Mouse (Mus musculus): ENCODE data around the gene Terb1. TPM values are rescaled to one million over a fixed set of nuclear protein-coding genes. Genes with fewer than 3 reads are reported as not detected.

Gene Terb1
- polyA plus RNA-seq, 1 experiment from 2014 or later, result 0.21 TPM

- 84% methylated on average over 7 of the region's 7 CpGs for WGBS
- Histone ChIP-seq H3K27ac (ENCODE audit: low read length) (no peak overlapping the region), H3K4me2 (ENCODE audit: low read depth, low read length) (no peak overlapping the region), H3K36me3 (ENCODE audit: control insufficient read depth, insufficient read depth, low read length) (peaks cover 22% of the 10 kb centered on the region), H3K9ac (ENCODE audit: low read depth, low read length) (no peak overlapping the region), H3K27me3 (replicated peaks; ENCODE audit: control insufficient read depth, insufficient read depth, low read length) (no peaks in the 10 kb centered on the region), H3K9me3 (ENCODE audit: control insufficient read depth, low read length) (no peaks in the 10 kb centered on the region), H3K4me3 (ENCODE audit: low read length) (no peak overlapping the region), H3K4me1 (ENCODE audit: control insufficient read depth, insufficient read depth, low read length) (no peaks in the 10 kb centered on the region; the same call in 1 of the 2 replicates)
- no peak for ATAC-seq
These were observed 79.5 kb downstream of the Terb1 start for GRCm38 (mm10) chr8:104430230-104430629.

DNA sequence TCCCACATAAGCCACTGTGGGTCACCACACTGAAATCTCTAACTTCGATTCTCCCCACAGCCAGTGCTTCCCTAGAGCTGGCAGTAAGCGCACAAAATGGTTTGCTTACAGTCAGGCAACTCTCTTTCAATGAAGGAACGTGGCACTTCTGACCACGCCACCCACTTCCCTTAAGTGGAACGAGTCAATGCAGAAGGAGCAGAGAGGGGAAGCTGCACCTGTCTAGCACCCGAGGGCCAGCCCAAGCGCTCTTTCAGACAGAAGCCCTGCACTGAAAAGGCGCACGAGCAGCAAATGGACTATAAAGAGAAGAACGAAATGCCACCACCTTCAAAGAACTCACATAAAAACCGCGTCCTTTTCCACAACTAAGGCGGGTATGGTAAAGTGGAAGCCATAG lies 82.0 kb downstream of the Terb1 start:
- 95% methylated on average over 13 of the region's 13 CpGs for WGBS
- no peak overlapping the region for H3K4me2 ChIP-seq (ENCODE audit: low read depth, low read length)
- peaks cover 20% of the 10 kb centered on the region for H3K36me3 ChIP-seq (ENCODE audit: control insufficient read depth, insufficient read depth, low read length)
- H3K27me3 ChIP-seq (replicated peaks; ENCODE audit: control insufficient read depth, insufficient read depth, low read length), result no peaks in the 10 kb centered on the region
- ATAC-seq, result no peak
- H3K9me3 ChIP-seq (ENCODE audit: control insufficient read depth, low read length), result no peaks in the 10 kb centered on the region
- no peak overlapping the region for H3K9ac ChIP-seq (ENCODE audit: low read depth, low read length)
- no peak overlapping the region for H3K27ac ChIP-seq (ENCODE audit: low read length)
- H3K4me1 ChIP-seq (ENCODE audit: control insufficient read depth, insufficient read depth, low read length), result no peaks in the 10 kb centered on the region
- no peak overlapping the region for H3K4me3 ChIP-seq (ENCODE audit: low read length)

- ATAC-seq, result no peak
- Histone ChIP-seq H3K9me3 (ENCODE audit: control insufficient read depth, low read length) (no peaks in the 10 kb centered on the region), H3K4me2 (ENCODE audit: low read depth, low read length) (no peak overlapping the region), H3K4me3 (ENCODE audit: low read length) (no peak overlapping the region), H3K27ac (ENCODE audit: low read length) (no peak overlapping the region), H3K36me3 (ENCODE audit: control insufficient read depth, insufficient read depth, low read length) (peaks cover 25% of the 10 kb centered on the region), H3K4me1 (ENCODE audit: control insufficient read depth, insufficient read depth, low read length) (no peaks in the 10 kb centered on the region), H3K27me3 (replicated peaks; ENCODE audit: control insufficient read depth, insufficient read depth, low read length) (no peaks in the 10 kb centered on the region), H3K9ac (ENCODE audit: low read depth, low read length) (no peak overlapping the region)
- 84% methylated on average over 6 of the region's 6 CpGs for WGBS
These were observed 87.4 kb downstream of the Terb1 start for GRCm38 (mm10) chr8:104422313-104422712.

- H3K4me3 ChIP-seq (ENCODE audit: low read length), result no peak overlapping the region
- no peaks in the 10 kb centered on the region for H3K27me3 ChIP-seq (replicated peaks; ENCODE audit: control insufficient read depth, insufficient read depth, low read length)
- 84% methylated on average over 6 of the region's 6 CpGs for WGBS
- H3K27ac ChIP-seq (ENCODE audit: low read length), result no peak overlapping the region
- H3K9ac ChIP-seq (ENCODE audit: low read depth, low read length), result no peak overlapping the region
- ATAC-seq, result no peak
- H3K4me1 ChIP-seq (ENCODE audit: control insufficient read depth, insufficient read depth, low read length), result no peaks in the 10 kb centered on the region; the same call in 1 of the 2 replicates
- no peak overlapping the region for H3K4me2 ChIP-seq (ENCODE audit: low read depth, low read length)
- H3K36me3 ChIP-seq (ENCODE audit: control insufficient read depth, insufficient read depth, low read length), result peaks cover 11% of the 10 kb centered on the region
- H3K9me3 ChIP-seq (ENCODE audit: control insufficient read depth, low read length), result no peaks in the 10 kb centered on the region
These were observed 93.7 kb downstream of the Terb1 start for GRCm38 (mm10) chr8:104416022-104416421.

DNA sequence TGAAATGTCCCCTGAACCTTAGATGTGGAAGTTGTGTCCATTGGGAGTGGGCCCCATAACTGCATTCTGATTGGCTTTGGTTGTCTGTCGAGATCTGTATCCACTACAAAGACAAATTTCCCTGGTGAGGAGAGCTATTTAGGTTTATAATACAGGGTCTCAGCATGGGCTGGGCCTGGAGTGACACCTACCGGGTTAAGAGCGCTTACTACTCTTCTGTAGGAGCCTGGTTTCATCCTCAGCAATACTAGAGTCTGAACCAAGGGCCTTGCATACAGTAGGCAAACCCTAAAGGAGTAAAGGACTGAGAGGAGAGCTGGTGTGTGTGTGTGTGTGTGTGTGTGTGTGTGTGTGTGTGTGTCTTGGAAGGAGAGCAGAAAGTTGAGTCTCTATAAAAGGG lies 95.5 kb downstream of the Terb1 start:
- no peaks in the 10 kb centered on the region; the same call in 1 of the 2 replicates for H3K4me1 ChIP-seq (ENCODE audit: control insufficient read depth, insufficient read depth, low read length)
- 0 out of 2 replicates have a peak, but pooled peaks cover 1% of the 10 kb centered on the region for H3K36me3 ChIP-seq (ENCODE audit: control insufficient read depth, insufficient read depth, low read length)
- ATAC-seq, result peak; percentile 26; the same call in 1 of the 2 replicates
- no peak overlapping the region for H3K27ac ChIP-seq (ENCODE audit: low read length)
- no peak overlapping the region for H3K9ac ChIP-seq (ENCODE audit: low read depth, low read length)
- no peaks in the 10 kb centered on the region for H3K9me3 ChIP-seq (ENCODE audit: control insufficient read depth, low read length)
- H3K27me3 ChIP-seq (replicated peaks; ENCODE audit: control insufficient read depth, insufficient read depth, low read length), result no peaks in the 10 kb centered on the region
- H3K4me2 ChIP-seq (ENCODE audit: low read depth, low read length), result no peak overlapping the region
- H3K4me3 ChIP-seq (ENCODE audit: low read length), result no peak overlapping the region
- WGBS, result 54% methylated on average over 3 of the region's 3 CpGs

- Histone ChIP-seq H3K27me3 (replicated peaks; ENCODE audit: control insufficient read depth, insufficient read depth, low read length) (no peaks in the 10 kb centered on the region), H3K36me3 (ENCODE audit: control insufficient read depth, insufficient read depth, low read length) (no peaks in the 10 kb centered on the region), H3K4me1 (ENCODE audit: control insufficient read depth, insufficient read depth, low read length) (no peaks in the 10 kb centered on the region; the same call in 1 of the 2 replicates), H3K4me3 (ENCODE audit: low read length) (no peak overlapping the region), H3K9me3 (ENCODE audit: control insufficient read depth, low read length) (no peaks in the 10 kb centered on the region), H3K4me2 (ENCODE audit: low read depth, low read length) (no peak overlapping the region), H3K9ac (ENCODE audit: low read depth, low read length) (no peak overlapping the region), H3K27ac (ENCODE audit: low read length) (peak overlapping the region; percentile 77)
- ATAC-seq, result 0 out of 2 replicates have a peak, but pooled peaks have one; percentile 4
- WGBS, result 67% methylated on average over 4 of the region's 4 CpGs
These were observed 95.9 kb downstream of the Terb1 start for GRCm38 (mm10) chr8:104413770-104414169.

- peak overlapping the region; percentile 69 for H3K27ac ChIP-seq (ENCODE audit: low read length)
- H3K4me2 ChIP-seq (ENCODE audit: low read depth, low read length), result no peak overlapping the region
- H3K4me1 ChIP-seq (ENCODE audit: control insufficient read depth, insufficient read depth, low read length), result no peaks in the 10 kb centered on the region; the same call in 1 of the 2 replicates
- no peak overlapping the region for H3K9ac ChIP-seq (ENCODE audit: low read depth, low read length)
- 42% methylated on average over 7 of the region's 7 CpGs for WGBS
- no peaks in the 10 kb centered on the region for H3K9me3 ChIP-seq (ENCODE audit: control insufficient read depth, low read length)
- no peak overlapping the region for H3K4me3 ChIP-seq (ENCODE audit: low read length)
- H3K27me3 ChIP-seq (replicated peaks; ENCODE audit: control insufficient read depth, insufficient read depth, low read length), result no peaks in the 10 kb centered on the region
- no peaks in the 10 kb centered on the region for H3K36me3 ChIP-seq (ENCODE audit: control insufficient read depth, insufficient read depth, low read length)
- peak; percentile 61 for ATAC-seq
These were observed 96.7 kb downstream of the Terb1 start for GRCm38 (mm10) chr8:104412805-104413532.

GRCm38 (mm10) chr8:104411972-104412371 lies 97.7 kb downstream of the Terb1 start:
- Histone ChIP-seq H3K4me3 (ENCODE audit: low read length) (no peak overlapping the region), H3K4me1 (ENCODE audit: control insufficient read depth, insufficient read depth, low read length) (no peaks in the 10 kb centered on the region; the same call in 1 of the 2 replicates), H3K36me3 (ENCODE audit: control insufficient read depth, insufficient read depth, low read length) (no peaks in the 10 kb centered on the region), H3K4me2 (ENCODE audit: low read depth, low read length) (no peak overlapping the region), H3K9ac (ENCODE audit: low read depth, low read length) (no peak overlapping the region), H3K27me3 (replicated peaks; ENCODE audit: control insufficient read depth, insufficient read depth, low read length) (no peaks in the 10 kb centered on the region), H3K9me3 (ENCODE audit: control insufficient read depth, low read length) (no peaks in the 10 kb centered on the region), H3K27ac (ENCODE audit: low read length) (no peak overlapping the region)
- ATAC-seq, result no peak
- 66% methylated on average over 3 of the region's 3 CpGs for WGBS

- no peaks in the 10 kb centered on the region for H3K36me3 ChIP-seq (ENCODE audit: control insufficient read depth, insufficient read depth, low read length)
- H3K4me3 ChIP-seq (ENCODE audit: low read length), result no peak overlapping the region
- no peak overlapping the region for H3K4me2 ChIP-seq (ENCODE audit: low read depth, low read length)
- H3K9ac ChIP-seq (ENCODE audit: low read depth, low read length), result no peak overlapping the region
- H3K4me1 ChIP-seq (ENCODE audit: control insufficient read depth, insufficient read depth, low read length), result no peaks in the 10 kb centered on the region; the same call in 1 of the 2 replicates
- ATAC-seq, result no peak
- H3K27ac ChIP-seq (ENCODE audit: low read length), result no peak overlapping the region
- H3K9me3 ChIP-seq (ENCODE audit: control insufficient read depth, low read length), result no peaks in the 10 kb centered on the region
- no peaks in the 10 kb centered on the region for H3K27me3 ChIP-seq (replicated peaks; ENCODE audit: control insufficient read depth, insufficient read depth, low read length)
- 88% methylated on average over 3 of the region's 3 CpGs for WGBS
These were observed 98.2 kb downstream of the Terb1 start for GRCm38 (mm10) chr8:104411468-104411867.
